Mouse (Mus musculus) 416B (cell line): Measurements from ENCODE around the gene Gm20388.
A peak's percentile ranks its signal among the peaks of the same experiment; 100 is the strongest.

ENCODE experiments used
- DNase-seq: peaks from one replicate; pipeline ENCODE4 v3.0.0; 2011; ENCODE audit warnings: low read depth

Gene Gm20388

GRCm38 (mm10) chr8:121162413-121162812, 1251.8 kb downstream of the Gm20388 start:
- DNase-seq: no peak

GRCm38 (mm10) chr8:121162906-121163695, 1252.5 kb downstream of the Gm20388 start:
- DNase-seq: no peak

GRCm38 (mm10) chr8:121164017-121164469, 1253.4 kb downstream of the Gm20388 start:
- peak; percentile 35 for DNase-seq

GRCm38 (mm10) chr8:121168033-121168432, 1257.4 kb downstream of the Gm20388 start:
- no peak for DNase-seq

- no peak for DNase-seq
These were observed 1259.5 kb downstream of the Gm20388 start for GRCm38 (mm10) chr8:121170116-121170515.

- DNase-seq: peak; percentile 67
These were observed 1260.2 kb downstream of the Gm20388 start for GRCm38 (mm10) chr8:121170626-121171552.

GRCm38 (mm10) chr8:121172567-121172966, 1261.9 kb downstream of the Gm20388 start:
- DNase-seq: no peak

GRCm38 (mm10) chr8:121174178-121174577, 1263.5 kb downstream of the Gm20388 start:
- DNase-seq: no peak

GRCm38 (mm10) chr8:121174721-121175539, 1264.3 kb downstream of the Gm20388 start:
- no peak for DNase-seq

GRCm38 (mm10) chr8:121175540-121176090, 1265.0 kb downstream of the Gm20388 start:
- no peak for DNase-seq

- DNase-seq: peak; percentile 81
These were observed 1265.7 kb downstream of the Gm20388 start for GRCm38 (mm10) chr8:121176291-121176690.

GRCm38 (mm10) chr8:121180474-121181284, 1270.0 kb downstream of the Gm20388 start:
- DNase-seq: no peak

GRCm38 (mm10) chr8:121181285-121181884, 1270.7 kb downstream of the Gm20388 start:
- DNase-seq: no peak

- peak; percentile 98 for DNase-seq
These were observed 1277.1 kb downstream of the Gm20388 start for GRCm38 (mm10) chr8:121187491-121188364.

- DNase-seq: no peak
These were observed 1278.4 kb downstream of the Gm20388 start for GRCm38 (mm10) chr8:121188994-121189393.

- no peak for DNase-seq
These were observed 1281.8 kb downstream of the Gm20388 start for GRCm38 (mm10) chr8:121192451-121192850.

GRCm38 (mm10) chr8:121195970-121196369, 1285.3 kb downstream of the Gm20388 start:
- no peak for DNase-seq

GRCm38 (mm10) chr8:121196726-121197668, 1286.4 kb downstream of the Gm20388 start:
- DNase-seq: no peak
